Mouse (Mus musculus) telencephalon, adult 2 months (tissue): ENCODE measurements around the gene Traf3ip3.

Experiments
- DNase-seq: peaks from one replicate; pipeline ENCODE4 v3.0.0-alpha.2; 2011; ENCODE audit warnings: low read depth, low spot score

The Traf3ip3 gene

GRCm38 (mm10) chr1:193207503-193207902 is 6.0 kb upstream of the Traf3ip3 start, which contains the start of gene Lamb3:
Gene Lamb3 (plus strand): TSS chr1:193207699.
- no peak for DNase-seq

- DNase-seq: no peak
These were observed 3.9 kb upstream of the Traf3ip3 start for GRCm38 (mm10) chr1:193205431-193205830.

GRCm38 (mm10) chr1:193203821-193204220 is 2.3 kb upstream of the Traf3ip3 start:
- DNase-seq: no peak

- no peak for DNase-seq
These were observed 692 bp downstream of the Traf3ip3 start for GRCm38 (mm10) chr1:193200640-193201382.

GRCm38 (mm10) chr1:193198312-193198711 is 3.2 kb downstream of the Traf3ip3 start:
- DNase-seq: no peak

- DNase-seq: no peak
These were observed 3.9 kb downstream of the Traf3ip3 start for GRCm38 (mm10) chr1:193197494-193198205.

GRCm38 (mm10) chr1:193195169-193195810 is 6.2 kb downstream of the Traf3ip3 start:
- no peak for DNase-seq

- no peak for DNase-seq
These were observed 6.9 kb downstream of the Traf3ip3 start for GRCm38 (mm10) chr1:193194416-193195140.

- DNase-seq: no peak
These were observed 9.7 kb downstream of the Traf3ip3 start for GRCm38 (mm10) chr1:193191675-193192283.

GRCm38 (mm10) chr1:193189771-193190170 is 11.7 kb downstream of the Traf3ip3 start:
- no peak for DNase-seq

- peak; percentile 35 for DNase-seq
These were observed 12.3 kb downstream of the Traf3ip3 start for GRCm38 (mm10) chr1:193189151-193189621.

- no peak for DNase-seq
These were observed 13.2 kb downstream of the Traf3ip3 start for GRCm38 (mm10) chr1:193188257-193188656.

GRCm38 (mm10) chr1:193181104-193181503 is 20.4 kb downstream of the Traf3ip3 start:
- DNase-seq: no peak

GRCm38 (mm10) chr1:193174143-193174733 is 27.3 kb downstream of the Traf3ip3 start:
- DNase-seq: no peak

GRCm38 (mm10) chr1:193173810-193174129 is 27.7 kb downstream of the Traf3ip3 start:
- no peak for DNase-seq

GRCm38 (mm10) chr1:193172991-193173809 is 28.3 kb downstream of the Traf3ip3 start:
- DNase-seq: peak; percentile 99

- peak; percentile 35 for DNase-seq
These were observed 31.6 kb downstream of the Traf3ip3 start for GRCm38 (mm10) chr1:193169856-193170255.

- no peak for DNase-seq
These were observed 32.3 kb downstream of the Traf3ip3 start for GRCm38 (mm10) chr1:193169228-193169627.

- no peak for DNase-seq
These were observed 33.8 kb downstream of the Traf3ip3 start, which contains the start of gene A130010J15Rik for GRCm38 (mm10) chr1:193167746-193168145. Gene A130010J15Rik (plus strand): TSS chr1:193168046.
